Mouse (Mus musculus): Measurements from ENCODE around the gene Lrrc74a. TPM values are rescaled to one million over a fixed set of nuclear protein-coding genes. Genes with fewer than 3 reads are reported as not detected.

Gene Lrrc74a
- polyA plus RNA-seq, 1 experiment from 2014 or later, result not detected

GRCm38 (mm10) chr12:86794331-86794730 is 60.2 kb downstream of the Lrrc74a start:
- Histone ChIP-seq H3K9me3 (no peaks in the 10 kb centered on the region), H3K4me1 (replicated peaks) (peaks cover 37% of the 10 kb centered on the region), H3K4me3 (no peak overlapping the region), H3K9ac (no peak overlapping the region), H3K27me3 (peaks cover 4% of the 10 kb centered on the region; the same call in 1 of the 2 replicates), H3K36me3 (no peaks in the 10 kb centered on the region), H3K4me2 (no peak overlapping the region), H3K27ac (no peak overlapping the region)
- 93% methylated on average over 11 of the region's 11 CpGs for WGBS
- no peak for ATAC-seq (ENCODE audit: low FRiP score)

DNA sequence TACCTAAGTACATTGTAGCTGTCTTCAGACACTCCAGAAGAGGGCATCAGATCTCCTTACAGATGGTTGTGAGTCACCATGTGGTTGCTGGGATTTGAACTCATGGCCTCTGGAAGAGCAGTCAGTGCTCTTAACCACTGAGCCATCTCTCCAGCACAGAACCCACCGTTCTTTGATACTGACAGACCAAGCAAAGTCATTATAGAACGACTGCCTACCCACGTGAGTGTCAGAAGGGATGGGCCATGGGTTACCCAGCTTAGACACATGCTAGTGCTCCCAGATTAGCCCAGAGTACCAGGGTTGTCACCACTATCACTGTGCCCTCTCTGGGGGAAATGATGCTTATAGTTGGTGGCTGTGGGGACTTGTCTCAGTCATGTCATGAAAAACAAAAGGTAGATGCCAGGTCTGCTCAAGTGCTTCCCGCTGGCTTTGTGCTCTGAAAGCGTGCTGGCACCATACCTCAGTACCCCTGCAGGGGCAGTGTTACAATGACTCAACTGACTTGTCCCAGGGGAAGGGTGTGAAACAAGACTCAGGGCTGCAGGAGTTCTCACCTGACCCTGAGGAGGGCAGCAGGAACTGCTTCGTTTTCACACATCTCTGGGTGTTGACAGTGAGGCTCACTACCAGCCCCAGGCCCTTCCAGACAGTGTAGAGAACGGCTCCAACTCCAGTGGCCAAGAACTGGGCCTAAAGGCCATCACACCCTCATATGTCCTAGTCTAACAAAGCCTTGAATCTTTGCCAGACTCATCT is 61.1 kb downstream of the Lrrc74a start:
- Histone ChIP-seq H3K27ac (peak overlapping the region; percentile 58), H3K36me3 (no peaks in the 10 kb centered on the region), H3K4me2 (no peak overlapping the region), H3K4me1 (replicated peaks) (peaks cover 40% of the 10 kb centered on the region), H3K4me3 (no peak overlapping the region), H3K9ac (no peak overlapping the region), H3K9me3 (no peaks in the 10 kb centered on the region), H3K27me3 (no peaks in the 10 kb centered on the region)
- ATAC-seq (ENCODE audit: low FRiP score), result peak; percentile 29
- 57% methylated on average over 7 of the region's 7 CpGs for WGBS

GRCm38 (mm10) chr12:86795838-86796232 is 61.7 kb downstream of the Lrrc74a start:
- peak; percentile 60; the same call in 1 of the 2 replicates for ATAC-seq (ENCODE audit: low FRiP score)
- 4% methylated on average over 4 of the region's 4 CpGs for WGBS
- no peak overlapping the region for H3K4me3 ChIP-seq
- H3K4me1 ChIP-seq (replicated peaks), result peaks cover 40% of the 10 kb centered on the region
- peak overlapping the region; percentile 58 for H3K27ac ChIP-seq
- H3K36me3 ChIP-seq, result no peaks in the 10 kb centered on the region
- no peaks in the 10 kb centered on the region for H3K9me3 ChIP-seq
- H3K27me3 ChIP-seq, result no peaks in the 10 kb centered on the region
- no peak overlapping the region for H3K9ac ChIP-seq
- no peak overlapping the region for H3K4me2 ChIP-seq

GRCm38 (mm10) chr12:86796351-86796750 is 62.2 kb downstream of the Lrrc74a start:
- Histone ChIP-seq H3K36me3 (no peaks in the 10 kb centered on the region), H3K4me2 (no peak overlapping the region), H3K9me3 (no peaks in the 10 kb centered on the region), H3K4me3 (no peak overlapping the region), H3K9ac (no peak overlapping the region), H3K4me1 (replicated peaks) (peaks cover 45% of the 10 kb centered on the region), H3K27ac (peak overlapping the region; percentile 60; the same call in 1 of the 2 replicates), H3K27me3 (no peaks in the 10 kb centered on the region)
- no peak for ATAC-seq (ENCODE audit: low FRiP score)
- WGBS, result 83% methylated on average over 3 of the region's 3 CpGs

DNA sequence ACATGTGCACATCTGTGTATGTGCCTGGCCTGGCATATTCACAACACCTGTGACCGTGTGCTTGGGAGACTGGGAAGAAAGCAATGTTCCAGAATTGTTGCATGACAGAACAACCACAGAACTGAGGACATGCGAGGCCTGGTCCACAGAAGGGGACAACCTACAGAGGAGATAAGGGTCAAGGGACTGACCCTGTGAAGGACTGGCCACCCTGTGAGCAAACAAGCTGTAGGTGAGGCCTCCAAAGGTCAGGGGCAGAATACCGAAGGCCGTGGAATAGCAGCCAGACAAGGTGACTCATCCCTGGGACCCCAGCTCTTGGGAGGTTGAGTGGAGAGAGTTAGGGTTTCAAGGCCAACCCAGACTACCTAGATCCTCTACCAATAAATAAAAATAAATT is 63.6 kb downstream of the Lrrc74a start:
- no peak overlapping the region for H3K4me2 ChIP-seq
- no peak overlapping the region for H3K4me3 ChIP-seq
- no peaks in the 10 kb centered on the region for H3K36me3 ChIP-seq
- no peaks in the 10 kb centered on the region for H3K9me3 ChIP-seq
- H3K27me3 ChIP-seq, result no peaks in the 10 kb centered on the region
- no peak overlapping the region for H3K9ac ChIP-seq
- 85% methylated on average over 4 of the region's 4 CpGs for WGBS
- no peak for ATAC-seq (ENCODE audit: low FRiP score)
- H3K27ac ChIP-seq, result no peak overlapping the region
- peaks cover 59% of the 10 kb centered on the region for H3K4me1 ChIP-seq (replicated peaks)

GRCm38 (mm10) chr12:86798773-86799540 is 64.8 kb downstream of the Lrrc74a start:
- no peaks in the 10 kb centered on the region for H3K9me3 ChIP-seq
- no peaks in the 10 kb centered on the region for H3K27me3 ChIP-seq
- WGBS, result 14% methylated on average over 14 of the region's 14 CpGs
- peak overlapping the region; percentile 60; the same call in 1 of the 2 replicates for H3K9ac ChIP-seq
- H3K36me3 ChIP-seq, result no peaks in the 10 kb centered on the region
- no peak overlapping the region for H3K4me3 ChIP-seq
- ATAC-seq (ENCODE audit: low FRiP score), result 0 out of 2 replicates have a peak, but pooled peaks have one; percentile 0
- peak overlapping the region; percentile 34 for H3K4me2 ChIP-seq
- peaks cover 66% of the 10 kb centered on the region for H3K4me1 ChIP-seq (replicated peaks)
- H3K27ac ChIP-seq, result peak overlapping the region; percentile 100

- H3K4me1 ChIP-seq (replicated peaks), result peaks cover 73% of the 10 kb centered on the region
- peak overlapping the region; percentile 60; the same call in 1 of the 2 replicates for H3K9ac ChIP-seq
- no peak overlapping the region for H3K4me3 ChIP-seq
- no peak for ATAC-seq (ENCODE audit: low FRiP score)
- H3K27ac ChIP-seq, result peak overlapping the region; percentile 100
- no peaks in the 10 kb centered on the region for H3K27me3 ChIP-seq
- no peaks in the 10 kb centered on the region for H3K36me3 ChIP-seq
- H3K4me2 ChIP-seq, result no peak overlapping the region
- WGBS, result 87% methylated on average over 7 of the region's 7 CpGs
- H3K9me3 ChIP-seq, result no peaks in the 10 kb centered on the region
These were observed 65.6 kb downstream of the Lrrc74a start for GRCm38 (mm10) chr12:86799786-86800185.

DNA sequence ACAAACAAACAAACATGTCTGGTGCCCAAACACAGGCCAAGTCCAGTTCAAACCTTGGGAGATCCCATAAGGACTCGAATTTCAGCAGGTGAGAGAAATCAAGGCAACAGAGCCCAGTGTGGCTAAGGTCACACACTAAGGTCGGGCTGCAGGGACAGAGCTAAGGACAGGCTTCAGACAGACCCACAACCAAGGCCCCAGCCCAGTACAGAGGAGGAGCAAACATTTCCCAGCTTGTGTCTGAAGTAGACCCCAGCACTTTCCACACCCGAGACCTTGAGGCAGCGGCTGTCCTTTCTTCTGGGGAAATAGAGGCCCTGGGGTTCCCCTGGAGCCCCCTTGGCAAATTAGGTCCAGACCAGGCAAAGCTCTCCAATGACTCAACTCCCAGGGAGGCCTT is 66.2 kb downstream of the Lrrc74a start:
- peak overlapping the region; percentile 23; the same call in 1 of the 2 replicates for H3K4me2 ChIP-seq
- 28% methylated on average over 4 of the region's 4 CpGs for WGBS

GRCm38 (mm10) chr12:86800765-86801147 is 66.6 kb downstream of the Lrrc74a start:
- under 1% methylated on average over 7 of the region's 7 CpGs for WGBS
- Histone ChIP-seq H3K9ac (peak overlapping the region; percentile 71), H3K27me3 (no peaks in the 10 kb centered on the region), H3K4me1 (replicated peaks) (peaks cover 77% of the 10 kb centered on the region), H3K27ac (peak overlapping the region; percentile 100), H3K4me2 (peak overlapping the region; percentile 46), H3K4me3 (no peak overlapping the region), H3K9me3 (no peaks in the 10 kb centered on the region), H3K36me3 (no peaks in the 10 kb centered on the region)
- peak; percentile 5; the same call in 1 of the 2 replicates for ATAC-seq (ENCODE audit: low FRiP score)

More for the DNA sequence above, 66.2 kb downstream of the Lrrc74a start:
- peaks cover 77% of the 10 kb centered on the region for H3K4me1 ChIP-seq (replicated peaks)
- no peaks in the 10 kb centered on the region for H3K27me3 ChIP-seq
- no peaks in the 10 kb centered on the region for H3K9me3 ChIP-seq
- H3K4me3 ChIP-seq, result no peak overlapping the region
- peak overlapping the region; percentile 71 for H3K9ac ChIP-seq
- H3K27ac ChIP-seq, result peak overlapping the region; percentile 100
- H3K36me3 ChIP-seq, result no peaks in the 10 kb centered on the region
- ATAC-seq (ENCODE audit: low FRiP score), result no peak

- WGBS, result 2% methylated on average over 23 of the region's 23 CpGs
- Histone ChIP-seq H3K27ac (peak overlapping the region; percentile 100), H3K4me2 (peak overlapping the region; percentile 46), H3K36me3 (no peaks in the 10 kb centered on the region), H3K9ac (peak overlapping the region; percentile 71), H3K9me3 (no peaks in the 10 kb centered on the region), H3K4me1 (replicated peaks) (peaks cover 79% of the 10 kb centered on the region), H3K27me3 (no peaks in the 10 kb centered on the region), H3K4me3 (no peak overlapping the region)
- peak; percentile 65 for ATAC-seq (ENCODE audit: low FRiP score)
These were observed 67.2 kb downstream of the Lrrc74a start for GRCm38 (mm10) chr12:86801148-86802004.

GRCm38 (mm10) chr12:86802005-86802671 is 68.0 kb downstream of the Lrrc74a start:
- Histone ChIP-seq H3K4me1 (replicated peaks) (peaks cover 86% of the 10 kb centered on the region), H3K27me3 (no peaks in the 10 kb centered on the region), H3K4me3 (no peak overlapping the region), H3K36me3 (no peaks in the 10 kb centered on the region), H3K4me2 (peak overlapping the region; percentile 46), H3K27ac (peak overlapping the region; percentile 100), H3K9ac (peak overlapping the region; percentile 71), H3K9me3 (no peaks in the 10 kb centered on the region)
- WGBS, result under 1% methylated on average over 17 of the region's 17 CpGs
- peak; percentile 27; the same call in 1 of the 2 replicates for ATAC-seq (ENCODE audit: low FRiP score)

Data from hindbrain, embryonic 13.5 days (tissue).